ENCODE assay signal across 9 mouse cellular contexts in genomic region chr8:13292364-13292763, GRCm38 (mm10). TPM values are rescaled to one million over a fixed set of nuclear protein-coding genes. Genes with fewer than 3 reads are reported as not detected.
DNase-seq lines count a peak whose midpoint lies in the region; ATAC-seq and TF ChIP-seq lines count a peak whose summit lies in the region.
"Had no signal": no experiment of that assay in that cellular context is flagged by ENCODE, and none has a peak within 500 bp of the region (broad histone marks: within the 10 kb centered on the region; RNA-seq: fewer than 3 reads in every experiment).

No protein-coding gene starts in this region.

- H3K36me3 ChIP-seq in intestine, embryonic 14.5 days (ENCODE audit: control insufficient read depth, insufficient read depth, low read length) = peaks cover 46% of the 10 kb centered on the region
- H3K36me3 ChIP-seq in intestine, embryonic 16.5 days (ENCODE audit: control insufficient read depth, insufficient read depth, low read length) = peaks cover 6% of the 10 kb centered on the region
- peaks cover 55% of the 10 kb centered on the region for H3K36me3 ChIP-seq in embryonic facial prominence, embryonic 10.5 days (replicated peaks)
- peaks cover 51% of the 10 kb centered on the region for H3K36me3 ChIP-seq in limb, embryonic 14.5 days (ENCODE audit: control insufficient read depth, insufficient read depth, low read length)

- no peak overlapping the region for H3K9ac ChIP-seq in intestine, embryonic 14.5 days (ENCODE audit: low read length)
- H3K9ac ChIP-seq in intestine, embryonic 16.5 days (ENCODE audit: low read depth, low read length) = no peak overlapping the region
- H3K9ac ChIP-seq in limb, embryonic 14.5 days (ENCODE audit: low read depth, low read length, severe bottlenecking) = no peak overlapping the region
- H3K9ac ChIP-seq: stomach, embryonic 15.5 days had no signal

- ATAC-seq in intestine, embryonic 14.5 days (replicated peaks; ENCODE audit: low FRiP score, low TSS enrichment, low read depth) = no peak
- ATAC-seq in intestine, embryonic 16.5 days = no peak
- no peak for ATAC-seq in limb, embryonic 14.5 days (ENCODE audit: low FRiP score, low read depth)

- H3K4me3 ChIP-seq in intestine, embryonic 14.5 days (ENCODE audit: low read depth, low read length) = no peak overlapping the region
- no peak overlapping the region for H3K4me3 ChIP-seq in intestine, embryonic 16.5 days (ENCODE audit: low read length)
- H3K4me3 ChIP-seq in embryonic facial prominence, embryonic 10.5 days = no peak overlapping the region
- no peak overlapping the region for H3K4me3 ChIP-seq in limb, embryonic 14.5 days (replicated peaks; ENCODE audit: low read length)
- H3K4me3 ChIP-seq: stomach, embryonic 15.5 days had no signal

- H3K4me2 ChIP-seq in intestine, embryonic 14.5 days (ENCODE audit: low read length) = no peak overlapping the region
- H3K4me2 ChIP-seq in intestine, embryonic 16.5 days (ENCODE audit: low read depth, low read length) = no peak overlapping the region
- no peak overlapping the region for H3K4me2 ChIP-seq in limb, embryonic 14.5 days (replicated peaks; ENCODE audit: low read depth, low read length, severe bottlenecking)
- H3K4me2 ChIP-seq: stomach, embryonic 15.5 days had no signal

- peaks cover 5% of the 10 kb centered on the region; the same call in 1 of the 2 replicates for H3K4me1 ChIP-seq in intestine, embryonic 14.5 days (replicated peaks; ENCODE audit: control insufficient read depth, insufficient read depth, low read length)
- no peaks in the 10 kb centered on the region for H3K4me1 ChIP-seq in intestine, embryonic 16.5 days (ENCODE audit: control insufficient read depth, insufficient read depth, low read length)
- peaks cover 9% of the 10 kb centered on the region for H3K4me1 ChIP-seq in embryonic facial prominence, embryonic 10.5 days
- peaks cover 6% of the 10 kb centered on the region for H3K4me1 ChIP-seq in limb, embryonic 14.5 days (ENCODE audit: control insufficient read depth, insufficient read depth, low read length)

- DNase-seq in intestine, embryonic 14.5 days (ENCODE audit: low spot score) = peak; percentile 92
- peak; percentile 88 for DNase-seq in adrenal gland, postnatal 10 days
- peak; percentile 78 for DNase-seq in embryonic facial prominence, embryonic 10.5 days (ENCODE audit: low spot score)
- DNase-seq in hindlimb bud, embryonic 11.5 days (ENCODE audit: extremely low spot score, low read depth, low spot score) = peak; percentile 57
- peak; percentile 52 for DNase-seq in limb, embryonic 14.5 days (ENCODE audit: low spot score)
- peak; percentile 77 for DNase-seq in ovary, postnatal 36 days (ENCODE audit: low spot score)
- DNase-seq in thymus, postnatal 14 days = peak; percentile 77

- H3K27me3 ChIP-seq in intestine, embryonic 14.5 days (replicated peaks; ENCODE audit: control insufficient read depth, insufficient read depth, low read length) = no peaks in the 10 kb centered on the region
- no peaks in the 10 kb centered on the region for H3K27me3 ChIP-seq in intestine, embryonic 16.5 days (replicated peaks; ENCODE audit: control insufficient read depth, insufficient read depth, low read length)
- no peaks in the 10 kb centered on the region for H3K27me3 ChIP-seq in embryonic facial prominence, embryonic 10.5 days (replicated peaks; ENCODE audit: low read depth, poor library complexity, severe bottlenecking)
- no peaks in the 10 kb centered on the region for H3K27me3 ChIP-seq in limb, embryonic 14.5 days (ENCODE audit: control insufficient read depth, insufficient read depth, low read length)
- H3K27me3 ChIP-seq: stomach, embryonic 15.5 days had no signal

- no peak overlapping the region for H3K27ac ChIP-seq in intestine, embryonic 14.5 days (ENCODE audit: low read depth)
- H3K27ac ChIP-seq in intestine, embryonic 16.5 days (ENCODE audit: low read length) = no peak overlapping the region
- no peak overlapping the region for H3K27ac ChIP-seq in embryonic facial prominence, embryonic 10.5 days (replicated peaks)
- no peak overlapping the region for H3K27ac ChIP-seq in limb, embryonic 14.5 days (replicated peaks; ENCODE audit: low read depth, low read length)
- H3K27ac ChIP-seq: stomach, embryonic 15.5 days had no signal

- no peak for TF ChIP-seq POLR2A in limb, embryonic 14.5 days (IDR thresholded peaks at IDR 0.05; ENCODE audit: borderline replicate concordance, extremely low read depth, insufficient read depth, insufficient read length)

- H3K9me3 ChIP-seq in intestine, embryonic 14.5 days (ENCODE audit: control insufficient read depth, low read length) = no peaks in the 10 kb centered on the region
- no peaks in the 10 kb centered on the region for H3K9me3 ChIP-seq in intestine, embryonic 16.5 days (ENCODE audit: control insufficient read depth, low read length)
- H3K9me3 ChIP-seq in embryonic facial prominence, embryonic 10.5 days = no peaks in the 10 kb centered on the region
- H3K9me3 ChIP-seq in limb, embryonic 14.5 days (ENCODE audit: control insufficient read depth, low read length) = no peaks in the 10 kb centered on the region
- H3K9me3 ChIP-seq: stomach, embryonic 15.5 days had no signal

- WGBS in intestine, embryonic 14.5 days = 31% methylated on average over 9 of the region's 9 CpGs
- WGBS in intestine, embryonic 16.5 days = 28% methylated on average over 9 of the region's 9 CpGs
- WGBS in embryonic facial prominence, embryonic 10.5 days = 28% methylated on average over 9 of the region's 9 CpGs
- WGBS in limb, embryonic 14.5 days = 30% methylated on average over 9 of the region's 9 CpGs

RNA-seq across cellular contexts. Expression of gene Tmco3, which starts 4.4 kb away (rescaled TPM):
- polyA plus RNA-seq in intestine, embryonic 14.5 days (2014; fragmentation: Nextera tagmentation; extraction: Ambion mirVana) = 37.4 and 42.0 TPM in 2 replicates
- polyA plus RNA-seq in intestine, embryonic 16.5 days (2015; fragmentation: Nextera tagmentation; extraction: Ambion mirVana) = 28.0 and 32.5 TPM in 2 replicates
- 10 to 100 TPM; 20.7 to 24.3 TPM for total RNA-seq in adrenal gland, postnatal 10 days (2021)
- polyA plus RNA-seq in embryonic facial prominence, embryonic 10.5 days (2016; fragmentation: Nextera tagmentation; extraction: Ambion mirVana) = 33.7 and 37.8 TPM in 2 replicates
- 39.4 and 43.6 TPM in 2 replicates for polyA plus RNA-seq in limb, embryonic 14.5 days (2012; rRNA removed)
- polyA plus RNA-seq in limb, embryonic 14.5 days (2014; fragmentation: Nextera tagmentation; extraction: Ambion mirVana) = 47.0 and 50.6 TPM in 2 replicates

RNA-seq across cellular contexts. Expression of gene Dcun1d2, which starts 4.4 kb away (rescaled TPM):
- 22.5 and 23.4 TPM in 2 replicates for polyA plus RNA-seq in intestine, embryonic 14.5 days (2014; fragmentation: Nextera tagmentation; extraction: Ambion mirVana)
- 16.9 and 17.7 TPM in 2 replicates for polyA plus RNA-seq in intestine, embryonic 16.5 days (2015; fragmentation: Nextera tagmentation; extraction: Ambion mirVana)
- total RNA-seq in adrenal gland, postnatal 10 days (2021) = 10 to 100 TPM; 19.9 to 25.9 TPM
- polyA plus RNA-seq in embryonic facial prominence, embryonic 10.5 days (2016; fragmentation: Nextera tagmentation; extraction: Ambion mirVana) = 22.5 and 23.7 TPM in 2 replicates
- polyA plus RNA-seq in limb, embryonic 14.5 days (2012; rRNA removed) = 32.5 and 35.6 TPM in 2 replicates
- polyA plus RNA-seq in limb, embryonic 14.5 days (2014; fragmentation: Nextera tagmentation; extraction: Ambion mirVana) = 30.5 and 32.6 TPM in 2 replicates

RNA-seq across cellular contexts. Expression of gene Adprhl1, which starts 38.4 kb away (rescaled TPM):
- polyA plus RNA-seq in intestine, embryonic 14.5 days (2014; fragmentation: Nextera tagmentation; extraction: Ambion mirVana) = 0.17 and 0.27 TPM in 2 replicates
- polyA plus RNA-seq in intestine, embryonic 16.5 days (2015; fragmentation: Nextera tagmentation; extraction: Ambion mirVana) = 0.29 and 0.40 TPM in 2 replicates
- total RNA-seq in adrenal gland, postnatal 10 days (2021) = 1 to 10 TPM; 2.2 to 9.3 TPM
- 0.39 and 0.70 TPM in 2 replicates for polyA plus RNA-seq in embryonic facial prominence, embryonic 10.5 days (2016; fragmentation: Nextera tagmentation; extraction: Ambion mirVana)
- 3.2 and 4.1 TPM in 2 replicates for polyA plus RNA-seq in limb, embryonic 14.5 days (2012; rRNA removed)
- polyA plus RNA-seq in limb, embryonic 14.5 days (2014; fragmentation: Nextera tagmentation; extraction: Ambion mirVana) = 4.3 and 5.0 TPM in 2 replicates

RNA-seq across cellular contexts. Expression of gene Tfdp1, which starts 46.2 kb away (rescaled TPM):
- 182 and 186 TPM in 2 replicates for polyA plus RNA-seq in intestine, embryonic 14.5 days (2014; fragmentation: Nextera tagmentation; extraction: Ambion mirVana)
- polyA plus RNA-seq in intestine, embryonic 16.5 days (2015; fragmentation: Nextera tagmentation; extraction: Ambion mirVana) = 116 and 123 TPM in 2 replicates
- 10 to 100 TPM; 69.5 to 70.8 TPM for total RNA-seq in adrenal gland, postnatal 10 days (2021)
- 182 and 193 TPM in 2 replicates for polyA plus RNA-seq in embryonic facial prominence, embryonic 10.5 days (2016; fragmentation: Nextera tagmentation; extraction: Ambion mirVana)
- 225 and 230 TPM in 2 replicates for polyA plus RNA-seq in limb, embryonic 14.5 days (2012; rRNA removed)
- polyA plus RNA-seq in limb, embryonic 14.5 days (2014; fragmentation: Nextera tagmentation; extraction: Ambion mirVana) = 162 TPM in 2 replicates
